Mouse (Mus musculus) lung, postnatal 14 days (tissue): ENCODE data around the gene Cdk12.

Source experiments
- DNase-seq: peaks from one replicate; pipeline ENCODE4 v3.0.0; 2021

Gene Cdk12

GRCm38 (mm10) chr11:98260706-98261479, 58.0 kb downstream of the Cdk12 start:
- DNase-seq = no peak

- DNase-seq = peak; percentile 87
Measured at GRCm38 (mm10) chr11:98265039-98265438, 62.2 kb downstream of the Cdk12 start.

GRCm38 (mm10) chr11:98265891-98266290, 63.0 kb downstream of the Cdk12 start:
- no peak for DNase-seq

- DNase-seq = no peak
Measured at GRCm38 (mm10) chr11:98266699-98267402, 64.0 kb downstream of the Cdk12 start.

- no peak for DNase-seq
Measured at GRCm38 (mm10) chr11:98270066-98270465, 67.2 kb downstream of the Cdk12 start.

GRCm38 (mm10) chr11:98270466-98270865, 67.6 kb downstream of the Cdk12 start:
- no peak for DNase-seq

GRCm38 (mm10) chr11:98283740-98284139, 80.9 kb downstream of the Cdk12 start:
- no peak for DNase-seq

GRCm38 (mm10) chr11:98284230-98284629, 81.4 kb downstream of the Cdk12 start:
- no peak for DNase-seq

- DNase-seq = no peak
Measured at GRCm38 (mm10) chr11:98285368-98285767, 82.5 kb downstream of the Cdk12 start.

- no peak for DNase-seq
Measured at GRCm38 (mm10) chr11:98287531-98287930, 84.7 kb downstream of the Cdk12 start.

GRCm38 (mm10) chr11:98287961-98288360, 85.1 kb downstream of the Cdk12 start:
- no peak for DNase-seq

GRCm38 (mm10) chr11:98289873-98290272, 87.0 kb downstream of the Cdk12 start:
- DNase-seq = no peak

GRCm38 (mm10) chr11:98290906-98291305, 88.0 kb downstream of the Cdk12 start:
- no peak for DNase-seq

- DNase-seq = no peak
Measured at GRCm38 (mm10) chr11:98293070-98293469, 90.2 kb downstream of the Cdk12 start.

GRCm38 (mm10) chr11:98294188-98295012, 91.5 kb downstream of the Cdk12 start:
- peak; percentile 67 for DNase-seq

GRCm38 (mm10) chr11:98295013-98295585, 92.2 kb downstream of the Cdk12 start:
- DNase-seq = no peak

- DNase-seq = peak; percentile 7
Measured at GRCm38 (mm10) chr11:98296277-98296676, 93.4 kb downstream of the Cdk12 start.

- DNase-seq = no peak
Measured at GRCm38 (mm10) chr11:98296916-98297315, 94.1 kb downstream of the Cdk12 start.

GRCm38 (mm10) chr11:98297778-98298177, 94.9 kb downstream of the Cdk12 start:
- no peak for DNase-seq

GRCm38 (mm10) chr11:98298484-98299205, 95.8 kb downstream of the Cdk12 start:
- DNase-seq = peak; percentile 57

GRCm38 (mm10) chr11:98313790-98314323, 111.0 kb downstream of the Cdk12 start:
- DNase-seq = peak; percentile 79

- DNase-seq = no peak
Measured at GRCm38 (mm10) chr11:98317479-98317878, 114.6 kb downstream of the Cdk12 start.
